Mouse (Mus musculus) hindbrain, postnatal 0 days (tissue): Measurements from ENCODE around the gene 6430531B16Rik. TPM values are rescaled to one million over a fixed set of nuclear protein-coding genes. Genes with fewer than 3 reads are reported as not detected.

Experiments
- ATAC-seq: fragments of 200-750 bp; cut with Nextera tagmentation; 2 replicates; pipeline ENCODE4 v1.8.0; 2017; ENCODE audit warnings: mild to moderate bottlenecking, moderate TSS enrichment, moderate library complexity
- DNase-seq: peaks from one replicate; pipeline ENCODE4 v3.0.0-alpha.2; 2015; ENCODE audit warnings: low spot score
- H3K27ac ChIP-seq: fragments of 300-500 bp; sonication (generic); 2 replicates; pipeline ENCODE4 v1.5.1; 2014; ENCODE audit warnings: mild to moderate bottlenecking
- H3K27me3 ChIP-seq: fragments of 300-500 bp; sonication (generic); 2 replicates; pipeline ENCODE4 v1.6.1; 2014; ENCODE audit warnings: low read length, mixed read lengths; ENCODE audit not compliant: insufficient read depth
- H3K36me3 ChIP-seq: fragments of 300-500 bp; sonication (generic); 2 replicates; pipeline ENCODE4 v1.6.1; 2014; ENCODE audit warnings: low read length, mixed read lengths; ENCODE audit not compliant: insufficient read depth
- H3K4me1 ChIP-seq: fragments of 300-500 bp; sonication (generic); 2 replicates; pipeline ENCODE4 v1.6.1; 2014; ENCODE audit warnings: antibody characterized with exemption, low read length, mixed read lengths; ENCODE audit not compliant: insufficient read depth
- H3K4me2 ChIP-seq: fragments of 300-500 bp; sonication (generic); 2 replicates; pipeline ENCODE4 v1.6.1; 2014; ENCODE audit warnings: low read depth, mild to moderate bottlenecking, low read length, moderate library complexity, mixed read lengths
- H3K4me3 ChIP-seq: fragments of 300-500 bp; sonication (generic); 2 replicates; pipeline ENCODE4 v1.5.1; 2014; ENCODE audit warnings: low read length
- H3K9ac ChIP-seq: fragments of 300-500 bp; sonication (generic); replicated peaks from 2 replicates; pipeline ENCODE4 v1.6.1; 2014; ENCODE audit warnings: mild to moderate bottlenecking, low read length, moderate library complexity, mixed read lengths
- H3K9me3 ChIP-seq: fragments of 300-500 bp; sonication (generic); 2 replicates; pipeline ENCODE4 v1.6.1; 2016; ENCODE audit warnings: low read length, mixed read lengths
- CTCF ChIP-seq: IDR thresholded peaks from 2 replicates; pipeline ENCODE4 v1.5.1; 2016; ENCODE audit warnings: antibody characterized with exemption, control low read depth, low read depth
- WGBS: fragments of 180-500 bp; shearing (Covaris S2); extraction: QIAGEN DNeasy Blood & Tissue Kit; methylation state at CpG from one replicate; pipeline ENCODE4 v1.1.7; 2014; 5-methylcytosine and 5-hydroxymethylcytosine counted together
- polyA plus RNA-seq: library from polyadenylated mRNA; unstranded; fragments of >200 nt; fragmentation: Nextera tagmentation; extraction: Ambion mirVana; gene quantifications from 2 replicates; pipeline ENCODE4 v1.2.1, GENCODE M21; 2015
- total RNA-seq: library from RNA; depleted of rRNA; stranded (reverse); fragments of >200 nt; gene quantifications from 2 replicates; pipeline ENCODE4 v1.2.3, GENCODE M21; 2014

The 6430531B16Rik gene
- total and polyA plus RNA-seq, 2 experiments from 2014 or later, result 1.8 to 2.9 TPM

- Histone ChIP-seq H3K27ac (no peak overlapping the region), H3K4me2 (no peak overlapping the region), H3K4me3 (no peak overlapping the region), H3K27me3 (no peaks in the 10 kb centered on the region), H3K36me3 (no peaks in the 10 kb centered on the region), H3K9me3 (no peaks in the 10 kb centered on the region), H3K9ac (no peak overlapping the region), H3K4me1 (no peaks in the 10 kb centered on the region)
- WGBS, result 65% methylated on average over 6 of the region's 6 CpGs
- DNase-seq (no peak), ATAC-seq (no peak)
- TF ChIP-seq CTCF, result no peak
These were observed 7.1 kb downstream of the 6430531B16Rik start for GRCm38 (mm10) chr7:139971436-139971835.

- Histone ChIP-seq H3K27ac (no peak overlapping the region), H3K4me2 (no peak overlapping the region), H3K9ac (no peak overlapping the region), H3K9me3 (no peaks in the 10 kb centered on the region), H3K4me3 (no peak overlapping the region), H3K4me1 (no peaks in the 10 kb centered on the region), H3K36me3 (no peaks in the 10 kb centered on the region), H3K27me3 (no peaks in the 10 kb centered on the region)
- DNase-seq (no peak), ATAC-seq (no peak)
- no peak for TF ChIP-seq CTCF
- WGBS, result 82% methylated on average over 5 of the region's 5 CpGs
These were observed 7.6 kb downstream of the 6430531B16Rik start for GRCm38 (mm10) chr7:139970979-139971378.

- no peak for ATAC-seq
- H3K36me3 ChIP-seq, result no peaks in the 10 kb centered on the region
- no peak overlapping the region for H3K27ac ChIP-seq
- no peak for DNase-seq
- no peak overlapping the region for H3K4me2 ChIP-seq
- no peak overlapping the region for H3K9ac ChIP-seq
- no peaks in the 10 kb centered on the region for H3K27me3 ChIP-seq
- 83% methylated on average over 10 of the region's 10 CpGs for WGBS
- no peak overlapping the region for H3K4me3 ChIP-seq
- no peak for TF ChIP-seq CTCF
- H3K9me3 ChIP-seq, result no peaks in the 10 kb centered on the region
- H3K4me1 ChIP-seq, result no peaks in the 10 kb centered on the region
These were observed 8.2 kb downstream of the 6430531B16Rik start for GRCm38 (mm10) chr7:139970216-139970919.

GRCm38 (mm10) chr7:139969348-139970130 lies 9.0 kb downstream of the 6430531B16Rik start:
- H3K4me3 ChIP-seq, result no peak overlapping the region
- H3K9me3 ChIP-seq, result no peaks in the 10 kb centered on the region
- no peaks in the 10 kb centered on the region for H3K36me3 ChIP-seq
- no peaks in the 10 kb centered on the region for H3K4me1 ChIP-seq
- peak; percentile 90 for TF ChIP-seq CTCF
- no peak overlapping the region for H3K4me2 ChIP-seq
- no peak overlapping the region for H3K9ac ChIP-seq
- no peaks in the 10 kb centered on the region for H3K27me3 ChIP-seq
- no peak overlapping the region for H3K27ac ChIP-seq
- 35% methylated on average over 10 of the region's 10 CpGs for WGBS
- peak; percentile 90 for DNase-seq
- ATAC-seq, result peak; percentile 57; the same call in 1 of the 2 replicates

- ATAC-seq, result no peak
- no peak for DNase-seq
- Histone ChIP-seq H3K4me1 (no peaks in the 10 kb centered on the region), H3K9me3 (no peaks in the 10 kb centered on the region), H3K4me2 (no peak overlapping the region), H3K27me3 (no peaks in the 10 kb centered on the region), H3K36me3 (no peaks in the 10 kb centered on the region), H3K27ac (no peak overlapping the region), H3K4me3 (no peak overlapping the region), H3K9ac (no peak overlapping the region)
- WGBS, result 52% methylated on average over 5 of the region's 5 CpGs
- no peak for TF ChIP-seq CTCF
These were observed 10.1 kb downstream of the 6430531B16Rik start for GRCm38 (mm10) chr7:139968428-139968827.

GRCm38 (mm10) chr7:139967175-139967574 lies 11.4 kb downstream of the 6430531B16Rik start:
- Histone ChIP-seq H3K27me3 (no peaks in the 10 kb centered on the region), H3K4me2 (no peak overlapping the region), H3K36me3 (no peaks in the 10 kb centered on the region), H3K4me3 (no peak overlapping the region), H3K9ac (no peak overlapping the region), H3K27ac (no peak overlapping the region), H3K9me3 (no peaks in the 10 kb centered on the region), H3K4me1 (no peaks in the 10 kb centered on the region)
- ATAC-seq (no peak), DNase-seq (no peak)
- WGBS, result 17% methylated on average over 4 of the region's 4 CpGs
- TF ChIP-seq CTCF, result no peak

- H3K4me2 ChIP-seq, result no peak overlapping the region
- no peak for ATAC-seq
- 58% methylated on average over 4 of the region's 4 CpGs for WGBS
These were observed 14.7 kb downstream of the 6430531B16Rik start for GRCm38 (mm10) chr7:139963814-139964213.

More at GRCm38 (mm10) chr7:139963814-139964213, 14.7 kb downstream of the 6430531B16Rik start:
- no peaks in the 10 kb centered on the region for H3K36me3 ChIP-seq
- H3K4me3 ChIP-seq, result no peak overlapping the region
- H3K9me3 ChIP-seq, result no peaks in the 10 kb centered on the region
- DNase-seq, result no peak
- no peaks in the 10 kb centered on the region for H3K4me1 ChIP-seq
- no peak overlapping the region for H3K27ac ChIP-seq
- no peak overlapping the region for H3K9ac ChIP-seq
- TF ChIP-seq CTCF, result no peak
- H3K27me3 ChIP-seq, result no peaks in the 10 kb centered on the region
